Mouse (Mus musculus) heart, postnatal 36 days (tissue): ENCODE data around the gene Cit. TPM values are rescaled to one million over a fixed set of nuclear protein-coding genes. Genes with fewer than 3 reads are reported as not detected.

Experiments used
- DNase-seq, 2 experiments: peaks; one replicate each; pipeline ENCODE4 v3.0.0; 2021 to 2022
- intact Hi-C: fragments of 180-260 bp; cut with DNase I; formaldehyde crosslinking; loops from one replicate; pipeline ENCODE4 v1.15.1; 2025
- total RNA-seq, 2 experiments: library from RNA; stranded (reverse); gene quantifications; 2 replicates each; pipeline ENCODE4 v1.2.3; 2021

Cit gene
- total RNA-seq, 2 experiments from 2014 or later = 1.7 to 2.2 TPM

DNA sequence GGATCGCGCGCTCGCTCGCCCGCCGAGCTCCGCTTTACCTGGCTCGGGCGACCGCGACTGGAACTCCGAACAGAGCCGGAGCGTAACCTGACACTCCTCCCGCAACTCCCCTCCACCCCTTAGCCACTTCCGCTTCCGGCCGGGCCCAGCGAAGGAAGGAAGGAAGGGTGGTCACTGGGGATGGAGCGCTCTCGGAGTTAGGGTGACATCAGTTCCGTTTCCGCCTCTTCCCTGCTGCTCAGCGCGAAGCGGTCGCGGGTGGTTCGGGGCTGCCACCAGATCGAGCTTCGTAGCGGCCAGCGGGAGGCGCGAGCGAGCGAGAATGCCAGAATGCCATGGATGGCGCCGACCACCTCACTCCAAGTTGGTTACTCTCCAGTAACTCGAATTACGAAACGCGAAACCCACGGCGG is 179.3 kb downstream of the Cit start, which contains the start of gene Prkab1:
Prkab1 (minus strand) TSS at position 182 of the 413 bp plus-strand sequence.
- DNase-seq = peak; percentile 91 to 92
- intact Hi-C loops = loop anchor here (2.0 to 10.0 kb wide), 2 partner anchors 44 to 370 kb away; no protein-coding TSS in a partner anchor

DNA sequence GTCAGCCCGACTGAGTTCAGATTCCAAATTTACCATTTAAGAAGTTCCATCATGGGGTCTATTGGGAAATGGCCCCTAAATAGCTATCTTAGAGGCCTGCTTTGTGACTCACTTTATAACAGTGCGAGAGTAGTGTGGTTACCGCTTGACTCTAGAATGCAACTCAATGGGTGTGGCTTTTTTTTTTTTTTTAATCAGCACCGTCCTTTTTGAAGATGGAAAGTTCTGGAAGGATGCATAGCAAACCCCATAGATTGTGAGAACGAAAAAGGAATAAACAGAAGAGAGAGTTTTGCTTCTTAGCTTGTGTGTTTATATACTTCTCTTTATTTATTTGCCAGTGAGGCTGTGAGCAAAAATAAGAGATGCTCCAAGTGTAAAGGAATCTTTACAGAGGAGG is 181.0 kb downstream of the Cit start:
- DNase-seq = no peak
- intact Hi-C loops = loop anchor here (5.0 to 10.0 kb wide), 2 partner anchors 234 to 371 kb away; no protein-coding TSS in a partner anchor

DNA sequence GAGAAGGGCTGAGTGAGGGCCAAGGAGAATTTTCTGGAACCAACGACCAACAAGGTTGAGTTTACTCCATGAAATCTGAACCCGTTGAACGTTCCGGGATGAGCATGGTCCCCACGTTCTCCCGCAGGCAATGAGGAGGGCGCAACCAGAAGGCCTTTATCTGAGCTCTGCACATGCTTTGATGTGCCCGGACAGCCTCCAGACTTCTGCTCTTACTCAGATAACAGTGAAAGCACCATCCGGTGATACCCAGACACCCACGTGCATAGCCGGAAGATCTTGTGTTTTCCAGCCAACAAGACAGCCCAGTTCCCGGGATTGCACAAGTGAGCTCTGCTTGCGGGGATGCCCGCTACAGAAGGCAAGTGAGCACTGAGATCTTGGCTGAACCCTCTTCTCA is 181.5 kb downstream of the Cit start:
- DNase-seq = no peak
- intact Hi-C loops = loop anchor here (5.0 to 10.0 kb wide), 2 partner anchors 234 to 372 kb away; no protein-coding TSS in a partner anchor

DNA sequence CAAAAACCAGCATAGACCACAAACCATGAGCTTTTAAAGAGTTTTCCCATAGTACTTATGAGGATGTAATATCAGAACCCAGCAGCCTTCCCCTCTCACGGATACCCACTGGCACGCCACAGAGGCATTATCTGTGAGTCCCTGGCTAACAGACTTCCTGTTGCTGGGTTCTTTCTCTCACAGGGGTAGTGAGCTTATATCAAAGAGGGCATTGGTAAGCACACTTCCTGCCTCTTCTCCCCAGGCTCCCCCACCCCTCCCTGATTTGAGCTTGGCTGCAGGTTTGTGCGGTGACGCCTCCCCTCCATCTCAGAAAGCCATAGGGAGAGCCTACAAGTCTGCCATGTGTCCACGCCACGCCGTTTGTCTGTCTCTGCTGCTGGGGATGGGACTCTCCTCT is 184.0 kb downstream of the Cit start:
- no peak for DNase-seq
- intact Hi-C loops = loop anchor here (5.0 to 10.0 kb wide), 2 partner anchors 237 to 374 kb away; no protein-coding TSS in a partner anchor

DNA sequence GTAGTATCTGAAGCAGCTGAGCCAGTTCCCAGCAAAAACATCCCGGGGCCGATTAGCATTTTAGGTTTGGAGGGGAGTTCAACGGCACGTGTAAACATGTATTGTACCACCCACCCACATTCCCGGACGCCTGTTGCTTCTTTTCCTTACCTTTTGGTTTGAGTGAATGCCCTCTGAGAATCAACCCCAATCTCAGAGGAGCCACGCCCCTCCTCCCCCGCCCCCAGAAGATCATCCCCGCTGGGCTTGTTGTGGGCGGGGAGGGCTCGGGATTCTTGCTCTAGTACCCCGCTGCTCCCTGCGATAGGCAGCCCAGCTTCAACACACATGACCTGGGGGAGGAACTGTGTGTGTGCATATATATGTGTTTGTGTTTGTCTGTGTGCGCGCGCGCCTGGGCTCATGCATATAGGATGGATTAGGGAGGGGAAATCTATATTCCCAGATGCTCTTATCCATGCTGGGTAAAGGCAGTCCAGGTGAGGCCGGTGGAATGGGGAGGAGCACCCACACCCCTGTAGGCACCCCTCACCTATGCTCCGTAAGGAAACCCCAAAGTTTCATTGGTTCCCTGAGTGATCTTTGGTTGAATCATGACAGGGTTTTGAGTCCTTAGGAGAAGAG is 185.6 kb downstream of the Cit start:
- intact Hi-C loops = loop anchor here (2.0 to 5.0 kb wide), 2 partner anchors 92 to 182 kb away; no protein-coding TSS in a partner anchor
- DNase-seq = no peak

DNA sequence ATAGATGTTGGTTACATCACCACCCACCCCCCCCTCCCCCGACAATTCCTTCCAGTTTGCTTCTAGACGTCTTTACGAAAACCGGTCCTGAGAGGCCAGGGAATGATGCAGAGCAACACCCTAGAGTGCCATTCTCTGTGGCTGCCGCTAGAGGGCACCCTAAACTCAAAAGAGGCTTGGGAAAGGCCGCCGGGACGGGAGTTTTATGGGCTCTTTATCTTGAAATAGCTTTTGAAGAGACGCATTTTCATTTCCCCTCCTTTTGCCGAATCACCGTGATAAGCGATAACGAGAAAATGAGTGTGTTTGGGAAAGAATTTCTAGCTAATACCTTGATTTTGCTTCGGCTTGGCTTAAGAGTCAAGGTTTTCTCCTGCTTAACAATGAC is 186.1 kb downstream of the Cit start:
- intact Hi-C loops = loop anchor here (2.0 to 5.0 kb wide), 2 partner anchors 92 to 181 kb away; no protein-coding TSS in a partner anchor
- peak; percentile 67 to 78 for DNase-seq

DNA sequence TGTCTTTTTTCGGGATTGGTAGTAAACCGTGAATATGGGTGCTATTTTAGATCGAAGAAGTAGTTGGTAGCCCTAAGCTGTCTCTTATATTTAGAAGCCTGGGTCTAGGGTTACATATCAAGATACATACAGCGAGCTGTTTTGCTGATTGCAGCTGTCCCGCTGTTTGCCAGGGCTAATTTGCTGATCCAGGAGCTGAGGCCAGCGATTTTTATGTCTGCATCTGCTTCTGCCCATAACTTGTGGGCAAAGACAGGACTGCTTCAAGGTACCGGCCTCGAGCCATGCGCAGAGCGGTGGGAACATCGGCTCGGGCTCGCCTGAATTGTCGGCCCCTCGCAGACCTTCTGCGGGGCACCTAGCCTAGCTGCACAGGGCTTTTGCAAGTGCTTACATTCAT is 191.4 kb downstream of the Cit start:
- intact Hi-C loops = no loop called here
- DNase-seq = no peak

DNA sequence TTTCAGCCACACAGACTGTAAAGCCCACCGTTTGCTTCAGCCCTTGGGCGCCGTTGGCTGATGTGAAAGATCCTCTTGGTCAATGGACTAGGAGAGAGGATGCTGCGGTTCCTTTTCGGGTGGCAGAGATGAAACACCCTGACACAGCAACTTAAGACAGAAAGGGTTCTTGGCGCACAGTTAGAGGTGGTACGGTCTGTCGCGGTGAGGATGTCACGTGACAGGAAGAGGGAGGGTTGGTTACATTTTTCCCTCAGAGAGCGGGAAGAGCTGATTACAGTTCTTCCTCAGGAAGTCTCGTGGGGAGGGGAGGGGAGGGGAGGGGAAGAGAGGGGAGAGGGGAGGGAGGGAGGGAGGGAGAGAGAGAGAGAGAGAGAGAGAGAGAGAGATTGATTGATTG is 192.7 kb downstream of the Cit start:
- DNase-seq = no peak

DNA sequence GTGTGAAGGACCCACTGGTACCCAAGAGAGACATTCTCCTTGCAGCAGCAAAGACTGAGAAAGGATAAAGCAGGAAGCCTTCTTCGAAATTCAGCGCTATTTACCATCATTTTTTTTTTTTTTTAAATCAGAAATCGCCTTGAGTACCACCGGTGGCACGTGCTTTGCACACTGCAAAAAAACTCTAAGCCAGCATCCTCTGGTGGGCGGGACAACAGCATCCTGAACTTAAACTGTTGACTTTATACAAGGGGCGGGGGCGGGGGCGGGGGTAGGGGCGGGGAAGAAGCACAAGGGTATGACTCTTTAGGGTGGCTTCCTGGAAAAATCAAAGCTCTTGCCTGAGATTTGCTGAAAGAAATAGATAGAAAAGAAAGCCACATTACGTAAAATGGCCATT is 194.6 kb downstream of the Cit start:
- DNase-seq = no peak
- intact Hi-C loops = no loop called here

More for the DNA sequence above, 192.7 kb downstream of the Cit start:
- intact Hi-C loops = no loop called here

DNA sequence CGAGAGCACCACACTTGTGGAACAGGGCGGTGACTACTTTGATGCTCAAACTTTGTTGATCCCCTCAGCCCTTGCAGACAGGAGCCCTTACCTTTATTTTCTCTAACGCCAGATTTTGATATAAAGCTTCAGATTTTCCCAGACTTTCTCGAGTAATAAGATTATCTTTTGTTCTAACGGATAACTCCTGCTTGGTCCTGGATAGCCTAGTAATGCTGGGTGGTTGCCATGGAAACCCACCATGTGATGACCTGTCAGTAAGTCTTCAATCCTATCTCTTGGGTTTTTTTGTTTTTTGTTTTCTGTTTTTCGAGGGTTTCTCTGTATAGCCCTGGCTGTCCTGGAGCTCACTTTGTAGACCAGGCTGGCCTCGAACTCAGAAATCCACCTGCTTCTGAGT is 197.2 kb downstream of the Cit start:
- intact Hi-C loops = no loop called here

DNA sequence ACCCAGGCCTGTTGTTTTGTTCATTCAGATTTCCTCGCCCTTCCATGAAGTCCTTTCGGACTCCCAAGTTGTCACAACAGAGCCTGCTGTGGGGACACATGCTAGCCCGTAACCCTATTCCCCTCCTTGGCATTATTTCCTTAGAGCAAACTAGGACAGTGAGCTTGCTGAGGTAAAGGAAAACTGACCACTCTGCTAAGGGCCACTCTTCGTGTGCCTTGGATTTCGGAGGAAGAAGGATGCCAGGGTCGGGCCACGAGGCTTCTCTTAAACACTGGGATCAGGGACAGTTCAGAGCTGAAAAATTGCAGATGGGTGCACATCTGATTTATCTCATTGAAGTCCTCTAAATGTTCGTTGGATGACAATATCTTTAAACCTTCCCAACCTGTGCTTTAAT is 200.5 kb downstream of the Cit start:
- intact Hi-C loops = no loop called here
- no peak for DNase-seq

More for the DNA sequence above, 197.2 kb downstream of the Cit start:
- DNase-seq = no peak

DNA sequence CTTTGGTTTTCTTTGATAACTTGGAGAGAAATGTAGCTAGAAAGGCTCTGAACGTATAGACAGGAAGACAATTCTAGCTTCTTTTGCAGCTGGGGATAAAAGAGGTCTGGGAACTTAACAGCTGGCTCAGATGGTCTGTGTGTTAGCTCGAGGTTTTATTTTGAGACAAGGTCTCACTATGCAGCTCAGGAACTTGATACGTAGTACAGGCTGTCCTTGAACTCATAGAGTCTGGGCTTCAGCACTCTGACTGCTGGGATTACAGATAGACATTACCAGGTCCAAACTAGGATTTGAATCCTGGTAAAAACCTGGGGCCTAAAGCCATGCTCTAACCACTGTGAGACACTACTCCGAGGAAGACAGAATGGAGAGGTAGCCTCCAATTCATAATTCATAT is 201.2 kb downstream of the Cit start:
- no peak for DNase-seq
- intact Hi-C loops = no loop called here

DNA sequence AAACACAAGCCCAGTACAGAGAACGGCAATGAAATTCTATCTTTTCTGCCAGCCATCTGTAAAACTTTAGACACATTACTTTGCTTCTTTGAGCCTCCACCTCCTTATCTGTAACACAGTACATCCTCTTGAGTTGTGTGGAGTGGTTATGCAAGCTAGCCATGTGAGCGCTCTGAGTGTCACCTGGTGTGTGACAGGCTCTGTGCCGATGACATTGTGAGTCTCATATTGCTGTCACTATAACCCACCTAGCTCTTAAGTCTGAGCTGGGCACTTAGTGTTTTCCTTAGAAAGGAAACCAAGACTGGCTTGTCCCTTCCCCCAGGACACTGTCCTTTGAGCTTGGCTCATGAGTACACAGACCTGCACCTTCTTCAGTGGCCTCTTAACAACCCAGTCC is 203.2 kb downstream of the Cit start:
- DNase-seq = no peak
- intact Hi-C loops = no loop called here

DNA sequence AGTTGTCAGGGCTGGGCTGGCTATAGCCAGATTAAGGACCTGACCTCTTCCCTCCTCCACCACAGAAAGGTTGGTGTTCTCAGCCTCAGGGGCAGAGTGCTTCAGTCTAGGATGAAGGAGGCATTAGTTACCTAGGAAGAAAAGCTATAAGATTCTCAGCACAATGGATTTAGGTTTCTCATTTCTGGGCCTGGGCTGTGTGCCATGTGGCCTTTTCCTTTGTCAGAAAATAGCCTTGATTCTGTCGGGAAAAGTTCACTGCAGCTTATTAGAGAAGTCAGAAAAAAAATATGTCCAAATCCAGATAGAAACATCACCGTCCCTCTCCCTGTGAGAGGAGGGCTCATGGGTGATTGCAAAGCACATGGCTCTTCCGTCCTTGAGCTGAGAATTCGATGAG is 204.7 kb downstream of the Cit start:
- intact Hi-C loops = no loop called here
- no peak for DNase-seq

DNA sequence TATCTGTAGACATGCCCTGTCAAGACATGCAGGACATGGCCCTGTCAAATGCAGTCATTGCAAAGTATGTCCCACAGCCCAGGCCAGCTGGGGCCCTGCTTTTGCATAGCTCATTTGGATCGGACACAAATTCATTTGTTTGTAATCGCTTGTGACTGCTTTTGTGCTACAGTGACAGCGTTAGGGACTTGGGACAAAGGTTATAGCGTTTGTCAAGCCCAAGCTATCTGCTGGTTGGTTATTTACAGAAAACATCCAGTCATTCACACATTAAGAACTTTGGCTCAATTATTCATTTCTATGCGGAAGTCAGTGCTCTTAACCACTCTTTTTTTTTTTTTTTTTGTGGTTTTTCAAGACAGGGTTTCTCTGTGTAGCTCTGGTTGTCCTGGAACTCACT is 207.1 kb downstream of the Cit start:
- intact Hi-C loops = no loop called here
- no peak for DNase-seq

DNA sequence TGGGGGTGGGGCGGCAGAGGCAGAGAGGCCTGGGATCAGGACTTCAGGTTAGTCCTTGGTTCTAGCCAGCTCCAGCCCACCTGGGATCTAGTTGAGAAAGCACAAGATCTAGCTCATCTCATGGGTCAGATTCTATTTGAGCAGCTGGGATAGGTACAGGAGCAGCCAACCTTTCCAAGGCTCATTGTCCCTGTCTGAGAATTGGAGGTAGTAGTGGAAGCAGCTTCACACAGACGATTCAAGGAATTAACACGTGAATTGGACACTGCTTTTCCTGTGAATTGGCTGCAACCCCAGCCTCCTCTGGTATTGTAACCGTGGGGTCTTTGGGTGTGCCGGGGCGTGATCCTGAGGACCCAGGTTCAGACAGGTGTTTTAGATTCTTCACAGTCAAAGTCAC is 207.7 kb downstream of the Cit start:
- intact Hi-C loops = no loop called here
- no peak for DNase-seq

Other genes starting within 250 kb of the Cit start
- 10 to 100 TPM; 43.1 to 46.3 TPM for gene Rab35, start 213.4 kb upstream of the Cit start, total RNA-seq
- 1 to 10 TPM; 6.7 to 8.9 TPM for gene Bicdl1, start 113.7 kb upstream of the Cit start, total RNA-seq
- gene Prkab1, start 179.2 kb downstream of the Cit start, total RNA-seq = 10 to 100 TPM; 48.7 to 58.3 TPM
- not detected for gene Tmem233, start 238.0 kb downstream of the Cit start, total RNA-seq